Mouse (Mus musculus) liver, postnatal 0 days (tissue): ENCODE measurements at regions not wholly inside any gene's neighbourhood (a gene's known extent, or its start where the extent isn't known, plus 50 kb on each side); places are given as distances from the start of the nearest gene placed in this dataset.
A peak's percentile ranks its signal among the peaks of the same experiment; 100 is the strongest.

Experiments used
- ATAC-seq: fragments of 200-750 bp; cut with Nextera tagmentation; 2 replicates; pipeline ENCODE4 v1.8.0; 2017; ENCODE audit warnings: mild to moderate bottlenecking, moderate library complexity
- DNase-seq: peaks from one replicate; pipeline ENCODE4 v3.0.0-alpha.2; 2016
- H3K27ac ChIP-seq: fragments of 300-500 bp; sonication (generic); 2 replicates; pipeline ENCODE4 v1.5.1; 2014; ENCODE audit warnings: antibody characterized with exemption, moderate library complexity, mild to moderate bottlenecking, low read depth
- H3K27me3 ChIP-seq: fragments of 300-500 bp; sonication (generic); 2 replicates; pipeline ENCODE4 v1.6.1; 2014; ENCODE audit warnings: low read length, control low read depth, mixed read lengths; ENCODE audit not compliant: insufficient read depth
- H3K36me3 ChIP-seq: fragments of 300-500 bp; sonication (generic); replicated peaks from 2 replicates; pipeline ENCODE4 v1.6.1; 2014; ENCODE audit warnings: mild to moderate bottlenecking, control low read depth, low read length, moderate library complexity, mixed read lengths; ENCODE audit not compliant: insufficient read depth
- H3K4me1 ChIP-seq: fragments of 300-500 bp; sonication (generic); 2 replicates; pipeline ENCODE4 v1.6.1; 2014; ENCODE audit warnings: antibody characterized with exemption, mild to moderate bottlenecking, control low read depth; ENCODE audit not compliant: insufficient read depth
- H3K4me2 ChIP-seq: fragments of 300-500 bp; sonication (generic); 2 replicates; pipeline ENCODE4 v1.6.1; 2014; ENCODE audit warnings: low read depth, mild to moderate bottlenecking, low read length, moderate library complexity, mixed read lengths
- H3K4me3 ChIP-seq: fragments of 300-500 bp; sonication (generic); 2 replicates; pipeline ENCODE4 v1.5.1; 2014; ENCODE audit warnings: low read depth, low read length
- H3K9ac ChIP-seq: fragments of 300-500 bp; sonication (generic); replicated peaks from 2 replicates; pipeline ENCODE4 v1.6.1; 2014; ENCODE audit warnings: mild to moderate bottlenecking, moderate library complexity
- H3K9me3 ChIP-seq: fragments of 300-500 bp; sonication (generic); 2 replicates; pipeline ENCODE4 v1.6.1; 2016; ENCODE audit warnings: mild to moderate bottlenecking, control low read depth, low read length, mixed read lengths
- CTCF ChIP-seq: sonication (generic); IDR thresholded peaks from 2 replicates; pipeline ENCODE4 v1.5.1; 2016; ENCODE audit warnings: antibody characterized with exemption, low read depth
- EP300 ChIP-seq: IDR thresholded peaks from 2 replicates; pipeline ENCODE4 v1.6.1; 2016; ENCODE audit warnings: antibody characterized with exemption, low read depth, mild to moderate bottlenecking
- WGBS: fragments of 180-500 bp; shearing (Covaris S2); extraction: QIAGEN DNeasy Blood & Tissue Kit; methylation state at CpG from one replicate; pipeline ENCODE4 v1.1.7; 2014; ENCODE audit not compliant: insufficient replicate concordance; 5-methylcytosine and 5-hydroxymethylcytosine counted together

GRCm38 (mm10) chr15:96153489-96153888, 133.8 kb upstream of the Arid2 start:
- no peak for ATAC-seq
- 73% methylated on average over 6 of the region's 6 CpGs for WGBS

DNA sequence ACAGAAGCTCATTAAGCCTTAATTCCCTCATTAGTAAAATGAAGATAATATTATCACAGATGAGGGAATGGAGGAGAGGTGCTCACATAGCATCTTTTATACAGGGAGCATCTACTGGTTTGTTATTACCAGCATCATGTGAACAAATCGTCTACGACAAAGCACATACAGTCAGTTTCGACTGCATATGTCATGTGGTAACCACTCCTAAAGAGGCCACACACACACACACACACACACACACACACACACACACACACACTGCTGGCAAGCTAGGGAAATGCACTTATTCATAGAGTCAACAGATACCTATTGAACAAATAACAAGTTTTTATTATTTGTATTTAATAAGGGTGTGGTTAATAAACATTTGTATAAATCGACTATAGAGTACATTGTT, 129.0 kb upstream of the Arid2 start:
- H3K27me3 ChIP-seq, result no peaks in the 10 kb centered on the region
- no peaks in the 10 kb centered on the region for H3K4me1 ChIP-seq
- no peak overlapping the region for H3K4me2 ChIP-seq
- H3K9me3 ChIP-seq, result no peaks in the 10 kb centered on the region; the same call in 1 of the 2 replicates
- 76% methylated on average over 4 of the region's 4 CpGs for WGBS
- H3K9ac ChIP-seq, result no peak overlapping the region
- H3K4me3 ChIP-seq, result no peak overlapping the region
- H3K36me3 ChIP-seq, result no peaks in the 10 kb centered on the region
- ATAC-seq (no peak), DNase-seq (no peak)
- H3K27ac ChIP-seq, result no peak overlapping the region
- TF ChIP-seq EP300 (no peak), CTCF (no peak)

More at GRCm38 (mm10) chr15:96153489-96153888, 133.8 kb upstream of the Arid2 start:
- no peak overlapping the region for H3K9ac ChIP-seq
- H3K36me3 ChIP-seq, result no peaks in the 10 kb centered on the region
- H3K4me2 ChIP-seq, result no peak overlapping the region
- no peak overlapping the region for H3K27ac ChIP-seq
- H3K4me3 ChIP-seq, result no peak overlapping the region
- no peaks in the 10 kb centered on the region for H3K27me3 ChIP-seq
- H3K9me3 ChIP-seq, result no peaks in the 10 kb centered on the region
- no peaks in the 10 kb centered on the region for H3K4me1 ChIP-seq
- DNase-seq, result no peak
- TF ChIP-seq EP300 (no peak), CTCF (no peak)

- Histone ChIP-seq H3K27ac (no peak overlapping the region), H3K9me3 (no peaks in the 10 kb centered on the region; the same call in 1 of the 2 replicates), H3K4me2 (no peak overlapping the region), H3K4me1 (no peaks in the 10 kb centered on the region), H3K27me3 (0 out of 2 replicates have a peak, but pooled peaks cover 5% of the 10 kb centered on the region), H3K9ac (no peak overlapping the region), H3K4me3 (no peak overlapping the region), H3K36me3 (no peaks in the 10 kb centered on the region)
- ATAC-seq (no peak), DNase-seq (no peak)
- 71% methylated on average over 13 of the region's 13 CpGs for WGBS
- TF ChIP-seq CTCF (no peak), EP300 (no peak)
Measured at GRCm38 (mm10) chr15:96164771-96165431, 122.4 kb upstream of the Arid2 start.

DNA sequence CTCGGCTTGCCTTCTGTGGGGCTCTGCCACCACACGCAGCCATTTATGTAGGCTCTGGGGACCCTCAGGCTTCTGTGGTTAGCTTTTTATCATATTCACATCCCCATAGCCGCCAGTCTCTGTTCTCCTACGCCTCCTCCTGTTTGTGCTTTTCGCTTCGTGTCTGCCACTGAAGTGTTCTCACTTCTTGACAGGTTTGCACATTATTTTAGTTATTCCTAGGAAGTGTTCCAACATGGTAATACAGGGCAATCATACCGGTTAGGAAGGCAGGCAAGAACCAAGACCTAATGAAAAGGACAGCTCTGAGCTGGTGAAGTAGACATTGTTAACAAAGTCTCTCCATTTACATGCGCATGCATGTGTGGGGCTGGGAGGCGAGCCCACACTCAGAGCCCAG, 120.1 kb upstream of the Arid2 start:
- H3K27ac ChIP-seq, result no peak overlapping the region
- no peak overlapping the region for H3K9ac ChIP-seq
- DNase-seq (no peak), ATAC-seq (no peak)
- H3K27me3 ChIP-seq, result peaks cover 12% of the 10 kb centered on the region; the same call in 1 of the 2 replicates
- TF ChIP-seq CTCF, result no peak
- TF ChIP-seq EP300, result no peak
- WGBS, result 65% methylated on average over 9 of the region's 9 CpGs
- no peak overlapping the region for H3K4me3 ChIP-seq
- no peaks in the 10 kb centered on the region for H3K36me3 ChIP-seq
- H3K4me1 ChIP-seq, result no peaks in the 10 kb centered on the region
- H3K4me2 ChIP-seq, result no peak overlapping the region
- H3K9me3 ChIP-seq, result no peaks in the 10 kb centered on the region

DNA sequence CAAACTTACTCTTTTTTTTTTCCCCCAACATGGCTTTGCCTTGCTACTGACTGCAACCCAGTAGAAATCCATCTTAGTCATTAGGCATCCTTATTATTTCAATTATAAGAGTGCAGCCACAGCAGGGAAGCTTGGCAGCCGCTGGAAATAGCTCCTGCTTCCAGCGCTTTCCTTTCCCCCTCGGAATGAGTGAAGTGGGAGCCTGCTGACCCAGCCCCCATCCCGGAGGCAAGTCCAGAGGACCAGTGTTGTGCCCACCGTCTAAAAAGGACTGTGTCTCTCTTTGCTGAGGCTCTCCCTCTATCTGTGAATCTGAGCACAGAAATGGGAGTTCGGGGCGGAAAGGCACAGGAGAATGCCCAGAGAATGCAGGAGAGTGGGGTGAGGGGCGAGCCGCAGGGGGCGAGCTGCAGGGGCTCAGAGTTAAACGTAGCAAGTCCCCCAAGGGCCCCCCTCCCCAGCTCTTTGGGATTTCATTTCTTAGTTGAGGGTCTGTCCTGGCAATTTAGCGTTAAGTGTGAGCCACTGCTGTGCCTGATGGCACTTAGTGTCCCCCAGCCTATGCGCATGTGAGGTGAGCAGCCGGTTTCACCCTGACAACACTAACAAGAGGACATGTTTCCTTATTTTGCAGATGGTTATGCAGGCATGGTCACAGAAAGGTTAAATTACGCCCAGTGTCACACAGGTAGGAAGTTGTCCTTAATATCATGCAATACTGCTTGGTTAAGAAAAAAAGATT, 117.4 kb upstream of the Arid2 start:
- DNase-seq, result no peak
- no peak overlapping the region for H3K27ac ChIP-seq
- no peak for TF ChIP-seq EP300
- TF ChIP-seq CTCF, result no peak
- no peak for ATAC-seq
- H3K9ac ChIP-seq, result no peak overlapping the region
- no peaks in the 10 kb centered on the region for H3K4me1 ChIP-seq
- no peak overlapping the region for H3K4me2 ChIP-seq
- peaks cover 12% of the 10 kb centered on the region; the same call in 1 of the 2 replicates for H3K27me3 ChIP-seq
- H3K4me3 ChIP-seq, result no peak overlapping the region
- 17% methylated on average over 15 of the region's 15 CpGs for WGBS
- H3K9me3 ChIP-seq, result no peaks in the 10 kb centered on the region
- no peaks in the 10 kb centered on the region for H3K36me3 ChIP-seq

GRCm38 (mm10) chr15:96170986-96171769, 116.1 kb upstream of the Arid2 start:
- Histone ChIP-seq H3K9me3 (no peaks in the 10 kb centered on the region), H3K4me1 (no peaks in the 10 kb centered on the region)

More at GRCm38 (mm10) chr15:96170986-96171769, 116.1 kb upstream of the Arid2 start:
- no peak overlapping the region for H3K27ac ChIP-seq
- ATAC-seq, result peak; percentile 84
- peaks cover 12% of the 10 kb centered on the region; the same call in 1 of the 2 replicates for H3K27me3 ChIP-seq
- H3K4me3 ChIP-seq, result peak overlapping the region; percentile 20
- TF ChIP-seq EP300 (no peak), CTCF (no peak)
- no peak overlapping the region for H3K9ac ChIP-seq
- H3K36me3 ChIP-seq, result no peaks in the 10 kb centered on the region
- WGBS, result 12% methylated on average over 22 of the region's 22 CpGs
- H3K4me2 ChIP-seq, result peak overlapping the region; percentile 53
- peak; percentile 18 for DNase-seq
